Mouse (Mus musculus) cerebellum, postnatal 14 days (tissue): Measurements from ENCODE around the gene Vamp5.

ENCODE experiments used
- DNase-seq, 2 experiments: peaks; one replicate each; pipeline ENCODE4 v3.0.0; 2021; ENCODE audit warnings: mixed read lengths in 2 of 2

Gene Vamp5

GRCm38 (mm10) chr6:72380131-72380770 is at the start of gene Vamp5:
TSS of gene Vamp5 (minus strand) at chr6:72380468.
- DNase-seq: peak; percentile 20 to 40

GRCm38 (mm10) chr6:72429061-72429842 is 49.0 kb upstream of the Vamp5 start:
- DNase-seq: no peak

- peak; percentile 86 to 92 for DNase-seq
These were observed 47.8 kb upstream of the Vamp5 start for GRCm38 (mm10) chr6:72428036-72428435.

- no peak for DNase-seq
These were observed 45.4 kb upstream of the Vamp5 start for GRCm38 (mm10) chr6:72425646-72426045.

- no peak for DNase-seq
These were observed 40.6 kb upstream of the Vamp5 start for GRCm38 (mm10) chr6:72420901-72421300.

- DNase-seq: no peak
These were observed 39.5 kb upstream of the Vamp5 start for GRCm38 (mm10) chr6:72419806-72420205.

- DNase-seq: no peak
These were observed 38.0 kb upstream of the Vamp5 start for GRCm38 (mm10) chr6:72418279-72418678.

- no peak for DNase-seq
These were observed 35.9 kb upstream of the Vamp5 start for GRCm38 (mm10) chr6:72415964-72416772.

GRCm38 (mm10) chr6:72415181-72415580 is 34.9 kb upstream of the Vamp5 start:
- DNase-seq: no peak

GRCm38 (mm10) chr6:72414076-72414756 is 33.9 kb upstream of the Vamp5 start, which contains the start of gene Ggcx:
TSS of gene Ggcx (plus strand) at chr6:72414308.
- peak; percentile 95 to 97 for DNase-seq

GRCm38 (mm10) chr6:72410518-72410917 is 30.2 kb upstream of the Vamp5 start:
- DNase-seq: no peak

- DNase-seq: no peak
These were observed 29.7 kb upstream of the Vamp5 start for GRCm38 (mm10) chr6:72410003-72410402.

- peak; percentile 84 to 91 for DNase-seq
These were observed 29.3 kb upstream of the Vamp5 start for GRCm38 (mm10) chr6:72409567-72409966.

- peak; percentile 86 to 91 for DNase-seq
These were observed 26.9 kb upstream of the Vamp5 start for GRCm38 (mm10) chr6:72407119-72407518.

GRCm38 (mm10) chr6:72405356-72405755 is 25.1 kb upstream of the Vamp5 start:
- no peak for DNase-seq

- DNase-seq: peak; percentile 83 to 85
These were observed 21.6 kb upstream of the Vamp5 start for GRCm38 (mm10) chr6:72401875-72402274.

- DNase-seq: no peak
These were observed 19.7 kb upstream of the Vamp5 start for GRCm38 (mm10) chr6:72399967-72400366.

GRCm38 (mm10) chr6:72396837-72397251 is 16.6 kb upstream of the Vamp5 start:
- DNase-seq: no peak

- no peak for DNase-seq
These were observed 12.1 kb upstream of the Vamp5 start for GRCm38 (mm10) chr6:72392341-72392740.

GRCm38 (mm10) chr6:72390795-72391521 is 10.7 kb upstream of the Vamp5 start:
- DNase-seq: no peak

GRCm38 (mm10) chr6:72389941-72390771 is 9.9 kb upstream of the Vamp5 start, which contains the start of gene Vamp8:
TSS of gene Vamp8 (minus strand) at chr6:72390703.
- peak; percentile 59 to 60 for DNase-seq
